Mouse (Mus musculus) left cerebral cortex, adult 11 months (tissue): ENCODE measurements at regions not wholly inside any gene's neighbourhood (a gene's known extent, or its start where the extent isn't known, plus 50 kb on each side); places are given as distances from the start of the nearest gene placed in this dataset.
"Not testable (repeated sequence)": the region's sequence is repeated elsewhere in the genome, so short reads cannot be mapped to it uniquely, and the experiment has no call there.

Source experiments
- DNase-seq: peaks from one replicate; pipeline ENCODE4 v3.0.0; 2022; ENCODE audit warnings: low spot score

DNA sequence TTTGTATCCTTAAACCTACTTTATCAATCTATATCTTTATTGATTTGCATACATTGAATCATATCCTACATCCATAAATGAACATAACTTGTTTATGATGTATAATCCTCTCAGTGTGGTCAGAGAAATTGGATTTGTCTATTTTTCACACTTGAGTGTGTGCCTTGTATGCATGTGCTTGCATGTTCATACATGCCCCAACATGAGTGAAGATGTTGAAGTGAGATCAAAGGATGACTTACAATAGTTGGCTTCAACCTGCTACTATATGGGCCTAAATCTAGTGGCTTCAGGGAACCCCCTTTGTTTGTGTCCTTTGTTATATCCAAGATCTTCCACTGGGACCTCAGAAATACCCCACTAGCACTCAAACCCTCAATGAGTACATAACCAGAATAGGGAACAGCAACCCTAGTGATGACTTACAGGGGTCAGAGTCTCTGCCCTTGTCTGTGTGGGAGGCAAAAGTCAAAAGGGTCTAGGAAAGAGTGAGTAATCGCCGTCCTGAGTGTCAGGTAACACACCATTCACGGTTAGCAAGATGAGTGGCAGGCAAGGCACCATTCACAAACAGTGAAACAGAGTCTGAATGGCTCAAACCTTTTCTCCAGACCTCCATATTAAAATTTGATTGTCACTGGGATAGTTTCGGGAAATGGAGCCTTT, 236.3 kb downstream of the Lpin1 start:
- no peak for DNase-seq

DNA sequence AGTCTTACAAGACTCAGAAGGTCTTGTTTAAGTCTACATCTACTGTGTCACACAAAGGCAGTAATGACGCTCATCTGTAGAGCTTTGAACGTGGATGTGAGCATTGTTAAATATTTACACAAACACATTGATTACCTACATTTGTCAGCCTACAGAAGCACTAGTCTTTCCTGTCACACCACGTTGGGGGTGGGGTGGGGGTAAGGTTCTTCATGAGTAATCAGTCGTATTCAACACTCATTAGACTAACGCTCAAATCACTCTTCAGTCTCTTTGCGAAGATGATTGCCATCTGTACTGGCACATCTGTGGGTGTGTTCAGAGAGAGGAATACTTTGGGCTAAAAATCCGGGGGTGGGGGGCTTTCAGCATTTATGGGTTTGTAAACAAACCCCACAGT, 240.7 kb downstream of the Lpin1 start:
- DNase-seq = no peak

DNA sequence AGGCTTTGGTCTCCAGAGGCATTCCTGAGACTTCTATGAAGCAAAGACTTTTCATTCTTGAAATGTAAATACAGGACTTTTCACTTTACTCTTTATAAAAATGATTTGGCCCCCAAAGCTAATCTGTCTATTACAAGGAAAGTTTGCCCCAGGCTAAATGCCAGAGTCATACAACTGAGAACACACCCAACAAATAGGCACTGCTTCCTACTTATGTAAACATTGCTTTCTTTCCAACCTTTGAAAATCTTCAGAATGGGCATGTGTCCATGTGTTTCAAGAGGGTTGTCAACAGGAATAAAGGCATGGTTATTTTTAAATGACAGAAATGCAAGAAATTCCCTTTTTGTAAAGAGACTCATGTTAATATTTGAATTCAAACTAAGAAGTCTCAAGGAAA, 248.4 kb downstream of the Lpin1 start:
- DNase-seq = no peak

DNA sequence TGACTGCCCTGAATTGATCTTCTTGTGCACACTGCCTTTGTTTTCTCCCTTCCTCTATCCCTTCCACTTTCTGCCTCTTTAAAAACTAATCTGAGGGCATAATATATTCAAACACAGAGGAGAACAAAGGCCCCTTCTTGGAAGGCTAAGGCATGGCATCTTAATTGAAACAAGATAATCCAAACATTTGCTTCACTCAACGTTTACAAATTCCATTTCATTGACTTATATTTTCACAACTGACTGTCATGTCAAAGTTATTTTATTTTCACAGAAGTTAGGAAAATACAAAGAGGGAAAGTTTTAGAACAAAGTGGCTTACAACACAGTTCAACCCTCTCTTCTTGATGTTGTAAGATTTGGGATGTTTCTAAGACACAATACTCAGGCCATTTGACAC, 251.9 kb downstream of the Lpin1 start:
- no peak for DNase-seq

DNA sequence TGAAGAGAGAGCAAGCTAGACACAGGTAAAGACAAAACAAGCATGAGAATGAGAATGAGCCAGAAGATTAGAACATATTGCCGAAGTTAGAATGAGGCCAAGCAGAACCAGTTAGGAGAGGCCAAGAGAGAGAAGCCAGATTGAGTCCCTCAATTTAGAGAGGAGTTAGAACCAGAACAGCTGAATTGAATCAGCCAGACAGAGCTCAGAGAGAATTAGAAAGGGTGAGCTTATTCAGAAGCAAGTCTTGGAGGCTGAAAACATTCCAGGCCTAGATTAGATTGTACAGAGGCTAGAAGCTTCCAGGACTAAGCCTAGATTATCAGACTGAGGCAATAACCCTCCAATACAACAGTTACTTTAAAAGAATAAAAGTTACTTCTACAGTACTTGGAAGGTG, 256.1 kb downstream of the Lpin1 start:
- DNase-seq = no peak

DNA sequence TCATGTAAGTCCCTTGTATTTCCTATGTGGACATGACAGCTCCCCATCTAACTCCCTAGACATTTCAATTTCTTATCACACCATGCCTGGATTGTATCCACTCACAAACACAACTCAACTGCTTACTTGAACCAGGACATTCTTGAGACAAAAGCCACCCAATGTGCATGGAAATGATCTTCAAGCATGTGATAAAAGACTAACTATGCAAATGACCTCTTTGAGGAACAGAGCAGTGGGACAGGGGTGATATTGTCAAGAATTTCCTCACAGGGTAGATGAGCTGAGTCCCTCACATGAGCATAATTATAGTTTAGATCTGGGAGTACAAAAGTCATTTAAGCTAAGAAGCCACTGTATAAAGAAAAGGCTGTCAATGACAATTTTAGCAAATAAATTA, 259.0 kb downstream of the Lpin1 start:
- DNase-seq = no peak

DNA sequence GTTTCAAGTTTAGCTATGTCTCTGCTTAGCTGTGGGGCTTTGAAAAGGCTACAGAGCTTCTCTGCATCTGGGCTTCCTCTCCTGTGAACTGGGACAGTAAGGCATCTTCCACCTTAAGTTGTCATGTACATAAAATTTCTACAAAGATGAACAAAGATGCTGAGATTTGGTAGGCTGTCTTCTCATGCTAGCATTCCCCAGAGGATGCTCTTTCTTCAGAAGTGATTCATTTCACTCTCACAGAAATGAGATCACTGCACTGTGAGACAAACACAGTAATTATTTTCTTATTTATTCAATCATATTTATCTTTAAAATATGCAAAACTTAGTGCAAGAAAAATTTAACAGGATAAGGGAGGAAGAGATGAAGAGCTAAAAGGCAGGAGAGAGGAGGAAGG, 261.5 kb downstream of the Lpin1 start:
- no peak for DNase-seq

DNA sequence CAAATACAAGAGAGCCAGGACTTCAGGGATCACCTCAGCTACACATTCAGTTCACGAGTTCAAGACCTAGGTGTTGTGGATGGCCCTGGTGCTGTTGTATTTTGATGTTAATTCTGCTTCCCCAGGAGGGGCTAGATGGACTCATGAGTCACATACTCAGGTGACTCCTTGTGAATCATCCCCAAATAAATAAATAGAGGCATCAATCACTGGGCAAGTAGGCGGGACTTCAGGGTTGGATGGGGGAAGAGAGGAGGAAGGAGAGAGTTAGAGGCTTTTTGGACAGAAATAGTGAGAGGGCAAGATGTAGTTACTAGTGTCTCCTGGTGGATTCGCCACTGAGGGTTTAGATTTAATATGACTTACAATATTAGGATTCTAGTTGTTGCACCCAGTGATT, 266.7 kb downstream of the Lpin1 start:
- no peak for DNase-seq

DNA sequence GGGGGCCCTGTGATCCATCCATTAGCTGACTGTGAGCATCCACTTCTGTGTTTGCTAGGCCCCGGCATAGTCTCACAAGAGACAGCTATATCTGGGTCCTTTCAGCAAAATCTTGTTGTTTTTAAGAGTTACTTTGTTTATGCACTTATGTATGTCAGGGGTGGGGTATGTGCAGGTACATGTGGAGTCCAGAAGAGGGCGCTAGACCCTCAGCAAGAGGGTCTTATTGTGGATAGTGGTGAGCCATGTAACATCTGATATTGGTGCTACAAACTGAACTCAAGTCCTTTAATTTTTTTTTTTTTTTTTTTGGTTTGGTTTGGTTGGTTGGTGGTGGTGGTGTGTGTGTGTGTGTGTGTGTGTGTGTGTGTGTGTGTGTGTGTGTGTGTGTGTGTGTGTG, 268.7 kb downstream of the Lpin1 start:
- DNase-seq = not testable (repeated sequence)

DNA sequence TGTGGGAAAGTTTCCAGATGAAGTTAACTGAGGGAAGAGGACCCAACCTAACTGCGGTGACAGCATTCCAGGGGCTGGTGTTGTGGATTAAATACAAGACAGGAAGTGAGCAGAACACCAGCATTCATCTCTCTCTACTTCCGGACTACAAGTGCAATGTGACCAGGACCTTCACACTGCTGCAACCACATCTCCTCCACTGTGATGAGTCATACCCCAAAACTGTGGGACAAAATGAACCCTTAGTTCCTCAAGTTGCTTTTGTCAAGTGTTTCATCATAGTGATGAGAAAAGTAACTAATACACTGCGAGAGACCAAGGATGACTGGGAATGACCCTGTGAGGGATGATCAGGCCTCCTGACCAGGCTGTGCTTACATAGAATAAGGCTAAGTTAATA, 279.3 kb downstream of the Lpin1 start:
- no peak for DNase-seq

DNA sequence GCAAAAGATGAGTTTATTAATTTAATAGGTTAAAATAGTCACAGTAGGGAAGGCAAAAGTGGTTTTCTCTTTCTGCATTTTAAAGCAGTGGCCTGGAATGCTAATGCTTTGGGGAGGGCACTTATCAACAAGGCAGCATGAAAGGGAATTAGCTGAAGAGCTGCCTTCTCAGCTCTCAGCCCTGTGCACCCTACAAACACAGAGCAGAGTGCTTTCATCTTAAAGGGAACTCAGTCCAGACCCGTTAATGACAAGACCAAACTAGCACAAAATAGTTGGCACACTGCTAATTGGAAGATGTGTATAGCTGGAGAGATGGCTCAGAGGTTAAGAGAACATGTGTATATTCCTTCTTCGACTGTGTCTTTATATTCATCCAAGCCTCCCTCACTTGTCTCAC, 281.6 kb downstream of the Lpin1 start:
- DNase-seq = no peak

DNA sequence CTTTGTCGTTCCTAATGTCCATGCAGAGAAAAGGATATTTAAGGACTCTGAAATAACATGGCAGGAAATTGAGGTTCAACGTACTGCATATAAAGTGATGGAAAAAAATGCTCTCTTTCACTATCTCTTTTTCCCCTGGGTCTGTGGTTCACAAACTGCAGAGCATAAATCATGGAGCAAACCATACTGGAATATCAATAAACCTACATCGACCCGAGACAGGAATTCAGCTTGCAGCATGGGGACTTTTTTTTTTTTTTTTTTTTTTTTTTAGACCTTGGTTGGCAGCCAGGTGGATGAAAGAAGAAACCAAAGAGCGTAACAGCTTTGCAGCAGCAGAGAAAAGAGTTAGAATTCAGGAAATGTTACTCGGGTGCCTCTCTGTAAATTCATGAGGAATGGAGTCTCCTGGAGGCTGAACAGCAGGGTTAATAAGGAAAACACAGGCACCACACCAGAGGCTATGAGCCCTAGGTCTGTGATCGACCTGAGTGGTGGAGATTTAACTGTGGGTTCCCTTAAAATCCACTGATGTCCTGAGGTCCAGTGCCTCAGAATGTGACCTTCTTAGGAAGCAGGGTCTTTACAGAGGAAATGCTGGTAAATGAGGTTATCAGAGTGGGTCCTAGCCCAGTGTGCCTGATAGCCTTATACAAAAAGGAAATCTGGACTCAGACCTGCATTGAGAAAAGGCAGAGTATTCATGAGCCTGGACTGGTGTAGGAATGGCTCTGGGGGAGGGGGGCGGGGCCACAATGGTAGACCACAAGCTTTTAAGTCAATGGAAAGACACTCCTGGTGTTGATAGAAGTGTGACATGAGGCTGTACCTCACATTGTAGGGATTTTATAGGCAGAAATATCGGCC, 290.0 kb downstream of the Lpin1 start:
- no peak for DNase-seq

DNA sequence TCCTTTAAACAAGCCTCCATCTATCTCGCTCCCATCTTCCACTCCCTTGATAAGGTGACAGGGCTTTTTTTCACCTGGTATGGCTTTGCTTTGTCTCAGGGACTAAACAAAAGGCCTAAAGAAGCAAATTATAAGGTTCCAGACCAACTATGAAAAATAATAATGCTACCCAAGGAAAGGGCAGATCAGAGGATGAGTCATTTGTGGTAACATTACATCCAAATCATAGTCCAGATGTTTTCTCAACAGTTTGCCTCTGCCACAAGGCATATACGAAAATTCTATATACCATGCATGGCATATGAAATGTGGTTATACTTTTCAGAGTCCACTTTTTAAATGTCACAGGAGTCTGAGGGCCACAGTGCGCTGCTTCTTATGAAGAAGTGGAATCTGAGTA, 302.7 kb downstream of the Lpin1 start:
- no peak for DNase-seq

DNA sequence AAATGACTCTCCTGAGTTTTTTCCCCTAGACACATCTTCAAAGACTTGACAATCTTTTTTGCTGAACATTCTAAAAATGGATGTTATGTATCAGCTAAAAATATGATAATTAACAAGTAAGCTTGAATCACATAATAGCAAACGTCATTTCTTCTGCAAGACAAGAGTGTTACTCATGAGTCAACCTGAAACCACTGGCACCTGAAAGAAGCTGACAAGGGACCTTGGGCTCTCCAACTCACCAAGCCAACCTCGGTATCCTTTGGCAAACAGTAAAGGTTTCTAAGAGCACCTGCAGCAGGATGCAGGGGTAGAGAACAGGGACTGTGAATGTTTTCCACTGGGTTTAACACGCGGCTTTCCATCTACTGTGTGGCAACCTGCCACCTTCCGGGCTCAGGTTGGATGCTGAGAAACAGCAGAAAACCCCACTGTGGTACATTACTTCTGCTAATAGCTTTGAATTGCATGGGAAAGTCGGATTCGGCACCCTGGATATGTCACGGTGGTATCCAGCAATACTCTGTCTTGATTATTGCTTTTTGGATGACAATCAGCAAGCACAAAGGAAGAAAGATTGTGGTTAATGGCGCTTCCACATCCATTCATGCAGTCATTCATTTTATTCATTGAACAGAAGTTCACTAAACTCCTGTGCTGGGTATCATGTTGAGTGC, 305.9 kb downstream of the Lpin1 start:
- no peak for DNase-seq

DNA sequence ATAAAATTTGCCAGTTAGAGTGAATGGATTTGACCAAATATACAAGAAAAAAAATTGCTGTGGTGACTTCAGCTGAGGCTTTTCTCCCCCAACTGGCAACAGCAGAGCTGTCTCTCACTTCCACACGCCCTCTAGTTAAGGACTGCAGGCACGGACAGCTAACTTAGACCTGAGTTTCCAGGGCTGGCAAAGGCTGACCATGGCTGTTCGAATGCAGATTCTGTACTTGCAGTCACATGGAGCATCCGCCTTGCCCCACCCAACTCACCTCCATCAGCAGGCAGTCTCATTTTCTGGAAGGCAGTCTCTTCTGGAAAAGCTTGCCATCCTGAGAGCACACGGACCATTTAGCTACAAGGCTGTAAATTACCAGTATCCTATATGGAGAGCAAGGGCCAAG, 325.7 kb downstream of the Lpin1 start:
- no peak for DNase-seq

DNA sequence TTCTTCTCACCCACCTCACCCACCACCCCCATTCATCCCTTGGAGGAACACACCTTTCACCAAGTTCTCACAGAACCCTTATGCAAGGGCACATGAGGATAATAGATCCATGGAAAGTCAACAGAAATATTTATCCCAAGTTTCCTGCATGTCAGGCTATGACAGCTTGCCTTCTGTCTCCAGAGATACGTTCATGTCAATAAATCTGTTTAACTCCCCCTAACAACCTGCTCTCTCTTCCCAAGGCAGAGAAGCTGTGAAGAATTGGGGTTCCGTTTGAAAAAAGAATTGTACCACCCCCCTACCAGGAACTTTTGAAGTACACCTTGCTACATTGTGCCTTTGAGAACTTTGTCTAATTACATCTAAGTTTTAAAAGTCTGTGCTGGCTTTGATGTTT, 331.6 kb downstream of the Lpin1 start:
- DNase-seq = no peak

DNA sequence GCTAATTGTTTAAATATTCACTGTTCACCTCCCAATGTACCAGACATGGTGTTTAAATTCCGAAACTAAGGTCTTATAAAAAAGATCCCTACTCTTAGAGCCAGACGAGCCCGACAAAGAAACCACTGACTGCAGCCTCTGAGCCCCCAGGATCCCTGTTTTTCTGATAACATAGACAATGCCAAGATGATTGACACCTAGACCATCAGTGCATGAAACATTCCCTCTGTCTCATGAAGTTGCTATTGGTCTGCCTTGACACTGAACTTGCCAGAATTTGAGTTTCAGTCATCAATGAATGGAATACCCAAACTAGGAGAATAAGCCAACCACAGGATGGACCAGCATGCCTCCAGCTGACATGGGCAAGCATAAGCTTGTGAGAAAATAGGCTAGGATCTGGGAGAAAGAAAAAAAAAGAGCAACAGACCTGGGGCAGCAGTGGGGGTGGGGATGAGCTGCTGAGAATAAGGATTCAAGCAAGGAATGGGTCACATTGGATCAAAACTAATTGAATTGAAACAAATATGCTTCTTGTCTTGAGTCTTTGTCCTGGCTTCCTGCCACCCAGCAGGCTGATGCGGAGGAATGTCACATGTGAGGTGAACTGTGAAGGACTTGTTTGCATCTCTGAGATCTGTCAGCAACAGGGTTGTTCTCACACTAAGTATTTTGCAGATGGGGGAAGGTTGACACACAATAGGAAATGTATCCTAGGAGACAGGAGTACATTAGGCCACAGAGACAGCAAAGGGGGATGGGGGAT, 333.0 kb downstream of the Lpin1 start:
- no peak for DNase-seq

DNA sequence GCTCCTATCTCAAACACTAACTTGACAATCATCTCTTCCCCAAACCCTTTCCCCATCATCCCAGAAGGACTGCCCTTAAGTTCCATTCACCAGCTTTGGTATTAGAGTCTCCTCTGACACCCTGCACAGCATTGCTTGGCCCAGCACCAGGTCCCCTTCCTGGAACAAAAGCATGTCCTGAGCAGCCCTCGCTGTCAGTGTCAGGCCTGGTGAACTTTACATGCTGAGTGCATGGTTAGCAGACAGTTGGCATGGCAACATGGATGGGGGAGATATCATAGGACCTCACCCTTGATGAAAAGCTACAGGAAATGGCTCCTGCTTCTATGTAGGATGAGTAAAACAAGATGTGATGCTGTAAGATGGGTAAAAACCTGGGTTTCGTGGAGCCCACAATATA, 333.6 kb downstream of the Lpin1 start:
- DNase-seq = no peak

DNA sequence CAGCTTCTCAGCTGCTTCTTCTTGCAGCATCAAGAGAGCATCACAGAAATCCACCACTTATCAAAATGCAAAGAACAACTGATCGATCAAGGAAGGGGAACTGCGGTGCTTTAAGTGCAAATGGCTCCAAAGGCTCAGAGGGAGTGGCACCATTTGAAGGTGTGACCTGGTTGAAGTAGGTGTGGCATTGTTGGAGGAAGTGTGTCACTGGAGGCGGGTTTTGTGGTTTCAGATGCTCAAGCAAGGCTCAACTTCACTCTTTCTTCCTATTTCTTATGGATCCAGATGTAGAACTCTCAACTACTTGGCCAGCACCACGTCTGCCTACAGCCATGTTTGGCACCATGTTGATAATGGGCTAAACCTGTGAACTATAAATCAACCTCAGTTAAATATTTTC, 334.5 kb downstream of the Lpin1 start:
- DNase-seq = no peak

DNA sequence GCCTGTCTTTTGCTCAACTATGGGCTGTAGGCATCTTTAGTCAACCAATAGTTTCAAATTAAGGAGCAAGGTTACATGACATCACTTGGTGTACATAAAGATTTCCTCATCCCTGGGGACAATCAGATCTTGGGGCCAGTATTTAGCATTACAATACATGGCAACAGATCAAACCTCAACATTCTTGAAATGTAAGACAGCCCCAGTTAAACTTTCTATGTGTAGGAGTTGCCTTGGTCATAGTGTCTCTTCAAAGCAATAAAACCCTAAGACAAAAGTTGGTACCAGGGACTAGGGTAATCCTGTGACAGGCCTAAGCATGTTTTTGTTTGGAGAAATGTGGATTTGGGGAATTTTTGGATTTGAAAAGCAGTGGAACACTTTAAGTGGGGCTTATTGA, 338.3 kb downstream of the Lpin1 start:
- DNase-seq = no peak

DNA sequence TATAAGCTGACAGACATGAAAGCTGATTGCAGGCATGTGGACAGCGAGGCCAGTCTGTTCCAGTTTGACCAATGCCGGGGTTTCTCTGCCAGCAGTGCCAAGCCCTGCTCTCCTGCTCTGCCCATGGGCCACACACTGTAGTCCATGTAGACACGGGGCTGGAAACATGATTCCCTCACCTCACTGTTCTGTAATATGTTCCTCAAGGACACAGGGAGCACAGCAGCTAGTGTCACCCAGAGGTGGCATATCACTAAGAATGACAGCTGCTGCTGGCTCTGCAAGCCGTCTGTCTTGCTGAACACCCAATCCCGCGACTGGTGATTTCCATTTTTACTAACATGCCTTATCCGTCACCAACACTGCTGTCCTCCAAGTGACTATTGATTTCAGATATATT, 339.9 kb downstream of the Lpin1 start:
- DNase-seq = no peak

DNA sequence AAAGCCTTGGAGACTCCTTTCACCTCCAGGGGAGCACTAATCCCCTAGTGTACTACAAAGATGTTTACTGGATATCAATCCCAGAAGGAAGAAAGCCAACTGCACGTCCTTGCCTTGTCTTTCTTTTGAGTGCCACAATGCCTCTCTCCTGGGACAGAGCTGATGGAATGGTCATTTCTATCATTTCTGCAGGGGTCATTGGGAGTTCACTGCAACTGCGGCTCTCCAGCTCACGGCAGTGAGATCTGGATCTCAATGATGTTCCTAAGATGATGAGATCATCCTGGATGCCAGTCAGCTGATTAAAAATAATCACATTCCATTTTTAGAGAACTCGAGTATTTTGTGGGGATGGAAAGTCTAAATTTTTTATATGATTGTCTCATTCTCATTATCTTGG, 341.1 kb downstream of the Lpin1 start:
- no peak for DNase-seq
